Mouse (Mus musculus) bone marrow macrophage, adult 2 months (primary cell): ENCODE data around the gene Cbwd1. TPM values are rescaled to one million over a fixed set of nuclear protein-coding genes. Genes with fewer than 3 reads are reported as not detected.

Experiments
- H3K27ac ChIP-seq: 2 replicates; pipeline ENCODE4 v1.5.1; 2012; ENCODE audit warnings: low read depth, low read length; ENCODE audit not compliant: insufficient read depth
- H3K4me1 ChIP-seq: 2 replicates; pipeline ENCODE4 v1.6.1; 2012; ENCODE audit warnings: low read length; ENCODE audit not compliant: control insufficient read depth, insufficient read depth
- H3K4me3 ChIP-seq: 2 replicates; pipeline ENCODE4 v1.5.1; 2012; ENCODE audit warnings: mild to moderate bottlenecking, low read length, moderate library complexity; ENCODE audit not compliant: insufficient read depth
- CTCF ChIP-seq: IDR thresholded peaks from 2 replicates; pipeline ENCODE4 v1.5.1; 2012; ENCODE audit warnings: low read depth, mild to moderate bottlenecking, low read length, moderate library complexity
- POLR2A ChIP-seq: IDR thresholded peaks from 2 replicates; pipeline ENCODE4 v1.6.1; 2012; ENCODE audit warnings: mild to moderate bottlenecking, low read depth, low read length, borderline replicate concordance
- polyA plus RNA-seq: library from polyadenylated mRNA; stranded (reverse); fragments of >200 nt; gene quantifications from 2 replicates; pipeline ENCODE4 v1.2.4, GENCODE M21; 2012; ENCODE audit not compliant: missing spikeins, insufficient read depth, insufficient read length

Cbwd1 gene
- polyA plus RNA-seq, 1 experiment: 7.2 TPM

DNA sequence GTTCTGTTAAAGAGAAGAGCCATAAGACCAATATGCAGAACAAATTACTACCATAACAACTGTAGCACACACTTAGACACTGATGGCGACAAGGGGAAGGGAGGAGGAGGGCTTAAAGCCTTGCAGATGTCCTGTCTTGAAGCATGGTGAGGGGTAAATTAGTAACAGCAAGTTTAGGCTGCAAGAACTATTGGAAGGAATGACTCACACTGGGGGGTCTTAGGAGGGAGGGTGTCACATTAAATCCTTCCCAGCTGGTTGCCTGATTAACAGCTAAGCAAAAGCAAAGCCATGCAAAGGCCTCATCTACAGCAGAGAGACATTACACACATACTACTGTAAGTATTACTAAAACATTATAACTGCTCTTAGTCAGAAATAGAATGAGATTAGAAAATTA, 32.4 kb downstream of the Cbwd1 start:
- no peak for TF ChIP-seq POLR2A
- no peak for TF ChIP-seq CTCF
- Histone ChIP-seq H3K27ac (no peak overlapping the region), H3K4me1 (no peaks in the 10 kb centered on the region), H3K4me3 (no peak overlapping the region)

DNA sequence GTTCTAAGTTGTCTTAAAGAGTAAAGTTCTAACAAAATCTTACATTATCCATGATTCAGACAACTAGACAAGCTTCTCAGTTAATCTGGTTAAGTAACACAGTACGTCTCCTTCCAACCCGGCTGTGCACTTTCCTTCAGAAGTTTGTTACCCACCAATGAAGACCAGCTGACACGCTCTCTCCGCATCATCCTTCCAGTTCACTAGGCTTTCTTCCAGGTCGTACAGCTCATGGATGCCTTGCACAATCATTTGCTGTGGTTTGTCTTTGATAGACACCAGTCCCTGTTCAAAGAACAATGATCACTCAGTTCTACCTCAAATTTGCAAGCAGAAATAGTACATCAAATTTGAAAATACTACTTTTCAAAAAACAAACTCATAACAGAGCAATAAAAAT, 40.5 kb downstream of the Cbwd1 start:
- Histone ChIP-seq H3K4me3 (no peak overlapping the region), H3K4me1 (no peaks in the 10 kb centered on the region), H3K27ac (no peak overlapping the region)
- no peak for TF ChIP-seq POLR2A
- no peak for TF ChIP-seq CTCF

DNA sequence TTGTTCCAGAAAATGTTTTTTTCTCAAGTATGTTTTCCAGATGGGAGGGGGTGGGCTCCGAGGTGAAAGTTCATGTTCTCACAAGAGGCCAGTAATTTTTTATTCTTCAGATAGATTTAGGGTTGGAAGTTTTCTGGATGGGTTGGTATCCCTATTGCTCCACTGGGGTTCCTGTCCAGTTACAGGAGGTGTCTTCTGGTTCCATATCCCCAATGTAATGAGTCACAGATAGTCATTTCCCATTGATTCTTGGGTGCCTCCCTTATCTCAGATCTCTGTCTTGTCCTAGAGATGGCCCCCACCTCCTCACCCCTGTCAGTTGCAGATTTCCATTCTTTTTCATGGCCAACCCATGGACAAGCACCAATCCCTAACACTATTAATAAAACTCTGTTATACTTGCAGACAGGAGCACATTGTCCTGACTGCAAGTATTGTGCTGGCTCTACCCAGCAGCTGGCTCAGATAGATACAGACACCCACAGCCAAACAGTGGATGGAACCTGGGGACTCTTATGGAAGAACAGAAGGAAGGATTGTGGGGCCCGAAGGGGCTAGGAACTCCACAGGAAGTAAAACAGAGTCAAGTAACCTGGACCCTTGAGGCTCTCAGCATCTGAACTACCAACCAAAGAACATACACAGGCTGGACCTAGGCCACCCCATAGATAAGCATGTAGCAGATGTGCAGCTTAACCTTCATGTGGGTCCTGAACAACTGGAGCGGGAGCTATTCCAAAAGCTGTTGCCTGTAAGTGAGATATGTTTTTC, 52.8 kb downstream of the Cbwd1 start:
- peaks cover 7% of the 10 kb centered on the region for H3K4me1 ChIP-seq
- no peak overlapping the region for H3K27ac ChIP-seq
- TF ChIP-seq CTCF (no peak), POLR2A (no peak)
- H3K4me3 ChIP-seq: no peak overlapping the region

DNA sequence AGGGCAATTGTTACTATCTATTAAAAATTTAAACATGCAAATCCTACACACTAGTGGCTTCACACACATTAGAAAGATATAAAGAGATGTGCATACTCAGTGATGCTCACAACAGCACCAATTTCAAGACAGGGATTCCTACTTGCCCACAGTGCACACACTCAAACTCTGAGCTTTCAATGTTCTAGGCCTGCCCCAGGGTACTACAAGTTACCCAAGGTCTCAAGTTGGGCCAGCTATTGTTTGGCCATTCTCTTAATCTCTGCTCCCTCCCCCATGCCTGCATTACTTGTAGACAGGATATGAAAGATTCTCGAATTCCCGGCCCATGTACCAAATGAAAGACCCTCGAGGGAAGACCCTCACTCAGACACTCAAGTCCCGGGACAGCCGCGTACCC, 53.8 kb downstream of the Cbwd1 start:
- H3K4me3 ChIP-seq: no peak overlapping the region
- no peak overlapping the region for H3K27ac ChIP-seq
- TF ChIP-seq POLR2A (no peak), CTCF (no peak)
- peaks cover 7% of the 10 kb centered on the region for H3K4me1 ChIP-seq

DNA sequence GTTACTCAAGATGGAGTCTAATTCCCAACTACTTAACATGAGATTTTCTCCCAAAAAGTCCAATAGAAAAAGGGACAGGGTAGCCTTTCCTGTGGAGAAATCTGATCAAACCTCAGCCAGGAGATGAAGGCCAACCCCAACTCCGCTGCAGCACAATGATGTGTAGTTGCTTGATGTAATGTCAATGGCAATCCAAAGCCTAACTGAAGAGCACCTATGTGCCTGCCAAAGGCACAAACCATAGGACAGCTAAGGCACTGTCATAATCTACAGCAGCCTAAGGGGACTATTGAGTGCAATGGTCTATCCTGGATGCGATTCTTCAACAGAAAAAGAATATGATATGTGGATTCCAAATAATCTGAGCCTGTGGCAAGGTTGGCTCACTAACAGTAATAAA, 58.6 kb downstream of the Cbwd1 start:
- Histone ChIP-seq H3K4me1 (no peaks in the 10 kb centered on the region), H3K4me3 (no peak overlapping the region), H3K27ac (no peak overlapping the region)
- TF ChIP-seq CTCF (no peak), POLR2A (no peak)

DNA sequence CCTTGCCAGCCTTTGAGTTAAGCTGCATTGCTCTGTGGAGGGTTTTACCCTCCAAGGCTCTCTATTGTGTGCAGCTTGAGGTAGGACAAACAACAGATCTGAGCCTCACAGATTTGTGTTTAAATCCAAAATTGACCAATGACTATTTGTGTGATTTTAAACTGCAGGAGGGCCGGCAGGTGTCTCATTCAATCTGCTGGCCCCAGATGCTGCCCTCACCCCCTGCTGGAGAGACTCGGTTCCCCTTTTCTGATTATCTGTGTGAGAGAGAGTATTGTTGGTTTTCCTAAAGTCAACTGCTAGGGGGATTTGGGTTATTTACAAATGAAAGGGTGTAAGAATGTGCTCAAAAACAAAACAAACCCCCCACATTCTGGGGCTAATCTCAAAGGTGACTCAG, 59.2 kb downstream of the Cbwd1 start:
- TF ChIP-seq POLR2A: no peak
- TF ChIP-seq CTCF: no peak
- H3K4me3 ChIP-seq: no peak overlapping the region
- no peaks in the 10 kb centered on the region for H3K4me1 ChIP-seq
- H3K27ac ChIP-seq: no peak overlapping the region

DNA sequence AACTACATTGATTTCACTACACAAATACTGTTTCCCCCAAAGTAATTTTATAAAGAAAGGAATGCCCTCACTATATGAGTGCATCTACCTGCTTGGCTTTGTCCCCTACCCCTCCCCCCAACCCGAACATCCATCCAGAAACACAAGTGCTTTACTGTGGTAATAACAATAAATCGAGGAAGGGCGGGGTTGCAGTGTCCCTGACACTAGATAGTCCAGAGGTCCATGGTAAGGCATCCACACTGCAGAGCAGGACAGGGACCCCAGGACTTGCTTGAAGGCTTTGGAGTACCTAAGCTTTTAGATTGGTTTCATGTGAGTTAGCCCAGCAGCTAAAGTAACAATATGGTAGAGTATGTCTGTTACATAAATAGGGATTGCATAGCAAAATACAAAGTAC, 59.7 kb downstream of the Cbwd1 start:
- TF ChIP-seq CTCF (no peak), POLR2A (no peak)
- no peaks in the 10 kb centered on the region for H3K4me1 ChIP-seq
- no peak overlapping the region for H3K4me3 ChIP-seq
- no peak overlapping the region for H3K27ac ChIP-seq

DNA sequence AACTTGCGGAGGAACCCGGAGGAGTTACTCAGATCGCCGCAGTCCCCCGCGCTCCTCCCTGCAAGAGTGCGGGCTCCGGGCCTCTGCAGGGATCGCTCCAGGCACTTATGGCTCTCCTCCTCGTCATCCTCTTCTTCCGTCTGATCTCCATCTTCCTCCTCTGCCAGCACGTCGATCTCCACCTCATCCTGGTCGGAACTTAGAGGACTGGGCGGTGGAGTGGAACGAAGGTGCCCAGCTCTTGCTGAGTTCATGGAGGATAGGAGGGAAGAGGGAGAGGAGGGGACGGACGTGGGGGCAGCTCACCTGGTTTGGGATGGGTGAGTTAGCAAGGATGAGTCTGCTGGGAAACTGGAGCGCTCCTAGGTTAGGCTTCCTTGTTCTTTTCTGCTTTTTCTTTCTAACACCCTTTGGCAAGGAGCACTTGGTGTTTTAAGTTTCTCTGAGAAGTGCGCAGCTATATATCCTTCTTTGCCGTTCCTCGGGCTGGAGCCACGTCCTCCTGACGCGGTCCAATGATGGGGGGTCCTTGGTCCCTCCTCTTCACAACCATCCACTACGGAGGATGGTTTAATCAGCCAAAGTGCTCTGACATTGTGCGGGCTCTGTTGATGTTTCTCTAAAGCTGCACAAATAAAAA, 60.7 kb downstream of the Cbwd1 start, which contains the start of gene Foxd4:
Gene Foxd4 (minus strand): TSS at position 617 of the 640 bp plus-strand sequence.
- H3K27ac ChIP-seq: no peak within 1 kb of the TSS
- TF ChIP-seq POLR2A (no peak), CTCF (no peak)
- H3K4me1 ChIP-seq: no peaks in the 10 kb centered on the region
- H3K4me3 ChIP-seq: peak within 1 kb of the TSS; percentile 32

DNA sequence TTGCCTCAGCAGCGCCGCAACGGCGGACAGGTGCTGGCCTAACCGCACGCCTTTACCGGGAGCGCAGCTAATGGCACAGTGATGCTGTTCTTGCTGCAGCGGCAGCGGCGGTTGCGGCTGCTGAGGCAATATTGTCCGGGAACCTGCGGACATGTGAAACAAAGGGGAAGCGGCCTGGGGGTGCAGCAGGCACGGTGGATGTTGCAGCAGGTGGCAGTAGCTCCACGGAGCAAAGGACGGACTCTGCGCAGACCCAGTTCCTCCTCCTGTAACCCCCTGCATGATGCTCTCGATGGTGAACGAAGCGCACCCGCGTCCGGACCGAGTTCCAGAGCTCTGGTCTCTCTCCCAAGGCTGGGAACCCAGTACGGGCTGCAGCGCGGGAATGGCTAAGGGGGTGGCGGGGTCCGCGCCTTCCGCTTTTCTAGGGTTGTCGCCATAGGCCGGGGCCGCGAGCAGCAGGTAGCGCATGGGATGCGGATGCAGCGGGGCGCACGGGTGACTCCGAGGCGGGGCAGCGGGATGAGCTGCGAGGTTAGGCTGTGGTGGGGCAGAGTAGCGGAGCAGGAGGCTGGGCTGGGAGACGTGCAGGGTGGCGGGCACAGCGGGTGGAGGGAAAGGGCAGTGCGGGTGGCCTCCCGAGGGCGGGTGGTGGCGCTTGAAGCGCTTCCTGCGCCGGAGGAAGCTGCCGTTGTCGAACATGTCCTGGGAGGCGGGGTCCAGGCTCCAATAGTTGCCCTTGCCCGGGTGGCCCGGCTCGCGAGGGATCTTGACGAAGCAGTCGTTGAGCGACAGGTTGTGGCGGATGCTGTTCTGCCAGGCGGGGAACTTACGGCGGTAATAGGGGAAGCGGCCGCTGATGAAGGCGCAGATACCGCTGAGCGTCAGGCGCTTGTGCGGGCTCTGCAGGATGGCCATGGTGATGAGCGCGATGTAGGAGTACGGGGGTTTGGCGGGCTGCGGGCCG, 61.5 kb downstream of the Cbwd1 start:
- H3K4me3 ChIP-seq: peak overlapping the region; percentile 32
- H3K27ac ChIP-seq: no peak overlapping the region
- TF ChIP-seq POLR2A: no peak
- TF ChIP-seq CTCF: no peak
- H3K4me1 ChIP-seq: no peaks in the 10 kb centered on the region
